Mouse (Mus musculus) ES-E14 (cell line): Measurements from ENCODE around the gene Cd200.

Experiments
- MAFK ChIP-seq: IDR thresholded peaks from 2 replicates; pipeline ENCODE4 v1.6.1; 2014; ENCODE audit warnings: mild to moderate bottlenecking, low read depth, low read length, inconsistent platforms; ENCODE audit not compliant: insufficient read depth
- ZC3H11A ChIP-seq: IDR thresholded peaks from 2 replicates; pipeline ENCODE4 v1.6.1; 2012; ENCODE audit warnings: low read depth, mild to moderate bottlenecking, inconsistent platforms, low read length, borderline replicate concordance

DNA sequence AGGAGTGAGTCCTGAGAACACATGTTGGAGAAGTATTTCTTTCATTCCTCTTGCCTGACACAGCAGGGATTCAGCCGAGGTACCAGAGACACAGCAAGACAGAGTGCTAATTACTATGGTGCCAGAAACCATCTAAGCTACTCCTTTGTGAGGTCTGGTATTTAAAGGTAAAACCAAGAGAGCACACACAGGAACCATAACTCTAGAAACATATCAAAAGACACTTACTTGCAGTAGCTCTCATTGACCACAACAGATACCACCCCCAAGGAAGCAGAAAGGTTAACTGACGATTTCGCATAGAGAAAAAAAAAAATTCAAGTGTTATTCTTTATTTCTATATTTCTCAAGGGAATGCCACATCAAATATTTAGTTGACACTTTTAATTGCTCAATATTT, 27.0 kb downstream of the Cd200 start:
- TF ChIP-seq ZC3H11A (no peak), MAFK (no peak)
